Mouse (Mus musculus) heart, postnatal 0 days (tissue): ENCODE results near the gene Baiap2l2. TPM values are rescaled to one million over a fixed set of nuclear protein-coding genes. Genes with fewer than 3 reads are reported as not detected.

ENCODE experiments used
- ATAC-seq: fragments of 200-750 bp; cut with Nextera tagmentation; 2 replicates; pipeline ENCODE4 v1.8.0; 2017; ENCODE audit warnings: low read depth, moderate number of reproducible peaks, moderate library complexity; ENCODE audit not compliant: insufficient read depth
- DNase-seq: peaks from one replicate; pipeline ENCODE4 v3.0.0-alpha.2; 2016; ENCODE audit warnings: low spot score
- H3K27ac ChIP-seq: fragments of 300-500 bp; sonication (generic); 2 replicates; pipeline ENCODE4 v1.5.1; 2014; ENCODE audit warnings: low read depth, mild to moderate bottlenecking
- H3K27me3 ChIP-seq: fragments of 300-500 bp; sonication (generic); 2 replicates; pipeline ENCODE4 v1.6.1; 2014; ENCODE audit warnings: low read length, mixed read lengths; ENCODE audit not compliant: control insufficient read depth, insufficient read depth
- H3K36me3 ChIP-seq: fragments of 300-500 bp; sonication (generic); replicated peaks from 2 replicates; pipeline ENCODE4 v1.6.1; 2014; ENCODE audit warnings: low read length, mixed read lengths; ENCODE audit not compliant: control insufficient read depth, insufficient read depth
- H3K4me1 ChIP-seq: fragments of 300-500 bp; sonication (generic); 2 replicates; pipeline ENCODE4 v1.6.1; 2014; ENCODE audit warnings: antibody characterized with exemption; ENCODE audit not compliant: control insufficient read depth, insufficient read depth
- H3K4me2 ChIP-seq: fragments of 300-500 bp; sonication (generic); 2 replicates; pipeline ENCODE4 v1.6.1; 2014; ENCODE audit warnings: low read depth, mild to moderate bottlenecking, low read length, moderate library complexity
- H3K4me3 ChIP-seq: fragments of 300-500 bp; sonication (generic); 2 replicates; pipeline ENCODE4 v1.5.1; 2014; ENCODE audit warnings: low read depth, low read length
- H3K9ac ChIP-seq: fragments of 300-500 bp; sonication (generic); replicated peaks from 2 replicates; pipeline ENCODE4 v1.6.1; 2014; ENCODE audit warnings: low read depth, low read length, mixed read lengths
- H3K9me3 ChIP-seq: fragments of 300-500 bp; sonication (generic); replicated peaks from 2 replicates; pipeline ENCODE4 v1.6.1; 2016; ENCODE audit warnings: low read length; ENCODE audit not compliant: control insufficient read depth
- CTCF ChIP-seq: IDR thresholded peaks from 2 replicates; pipeline ENCODE4 v1.5.1; 2016; ENCODE audit warnings: antibody characterized with exemption, control low read depth, low read depth
- EP300 ChIP-seq: IDR thresholded peaks from 2 replicates; pipeline ENCODE4 v1.6.1; 2016; ENCODE audit warnings: antibody characterized with exemption, low read depth
- whole genome bisulfite sequencing: fragments of 180-500 bp; shearing (Covaris S2); extraction: QIAGEN DNeasy Blood & Tissue Kit; methylation state at CpG from one replicate; pipeline ENCODE4 v1.1.7; 2014; 5-methylcytosine and 5-hydroxymethylcytosine counted together
- polyA plus RNA-seq: library from polyadenylated mRNA; unstranded; fragments of >200 nt; fragmentation: Nextera tagmentation; extraction: Ambion mirVana; gene quantifications from 2 replicates; pipeline ENCODE4 v1.2.1, GENCODE M21; 2015
- total RNA-seq: library from RNA; depleted of rRNA; stranded (reverse); fragments of >200 nt; gene quantifications from 2 replicates; pipeline ENCODE4 v1.2.3, GENCODE M21; 2014; ENCODE audit warnings: low replicate concordance

The Baiap2l2 gene
- total and polyA plus RNA-seq, 2 experiments from 2014 or later = 0.27 to 2.2 TPM

- no peaks in the 10 kb centered on the region for H3K27me3 ChIP-seq
- no peaks in the 10 kb centered on the region for H3K9me3 ChIP-seq
- H3K27ac ChIP-seq = no peak overlapping the region
- TF ChIP-seq EP300 = no peak
- no peak for TF ChIP-seq CTCF
- H3K9ac ChIP-seq = no peak overlapping the region
- H3K36me3 ChIP-seq = peaks cover 7% of the 10 kb centered on the region
- H3K4me2 ChIP-seq = no peak overlapping the region
- 45% methylated on average over 4 of the region's 4 CpGs for WGBS
- H3K4me3 ChIP-seq = no peak overlapping the region
- no peaks in the 10 kb centered on the region for H3K4me1 ChIP-seq
- no peak for DNase-seq
- ATAC-seq = no peak
Measured at GRCm38 (mm10) chr15:79307861-79308260, 22.5 kb upstream of the Baiap2l2 start.

GRCm38 (mm10) chr15:79306043-79306637 is 20.8 kb upstream of the Baiap2l2 start:
- Histone ChIP-seq H3K4me3 (no peak overlapping the region), H3K27me3 (no peaks in the 10 kb centered on the region), H3K4me1 (no peaks in the 10 kb centered on the region), H3K9me3 (no peaks in the 10 kb centered on the region), H3K9ac (no peak overlapping the region), H3K27ac (no peak overlapping the region), H3K4me2 (no peak overlapping the region), H3K36me3 (peaks cover 3% of the 10 kb centered on the region)
- ATAC-seq = no peak
- DNase-seq = no peak
- TF ChIP-seq EP300 = no peak
- TF ChIP-seq CTCF = no peak
- WGBS = 61% methylated on average over 23 of the region's 23 CpGs

GRCm38 (mm10) chr15:79304832-79305231 is 19.5 kb upstream of the Baiap2l2 start:
- H3K36me3 ChIP-seq = peaks cover 3% of the 10 kb centered on the region; the same call in 1 of the 2 replicates
- no peaks in the 10 kb centered on the region for H3K4me1 ChIP-seq
- WGBS = 58% methylated on average over 4 of the region's 5 CpGs
- ATAC-seq (no peak), DNase-seq (no peak)
- no peak overlapping the region for H3K27ac ChIP-seq
- H3K9ac ChIP-seq = no peak overlapping the region
- no peak overlapping the region for H3K4me3 ChIP-seq
- H3K27me3 ChIP-seq = no peaks in the 10 kb centered on the region
- TF ChIP-seq EP300 (no peak), CTCF (no peak)
- H3K9me3 ChIP-seq = no peaks in the 10 kb centered on the region
- no peak overlapping the region for H3K4me2 ChIP-seq

DNA sequence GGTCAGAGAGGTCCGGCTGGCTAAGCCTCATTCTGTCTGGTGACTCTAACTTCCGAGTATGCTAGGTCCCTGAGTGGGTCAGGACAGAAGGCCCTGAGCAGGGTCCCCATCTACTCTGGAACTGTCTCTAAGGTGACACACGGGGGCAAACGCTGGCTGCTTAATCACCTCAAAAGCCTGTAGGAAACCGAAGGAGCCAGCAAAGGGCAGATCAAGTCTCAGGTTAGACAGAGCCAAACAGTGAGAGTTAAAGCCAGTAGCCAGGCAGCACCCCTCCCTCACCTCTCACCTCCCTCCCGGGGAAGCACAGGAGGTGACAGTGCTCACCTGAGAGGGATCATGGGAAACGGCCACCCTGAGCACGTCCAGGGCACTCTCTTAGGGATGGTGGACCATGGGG is 18.4 kb upstream of the Baiap2l2 start:
- WGBS = 86% methylated on average over 8 of the region's 8 CpGs
- H3K27ac ChIP-seq = no peak overlapping the region

GRCm38 (mm10) chr15:79299563-79300155 is 14.3 kb upstream of the Baiap2l2 start:
- 64% methylated on average over 2 of the region's 2 CpGs for WGBS
- H3K27me3 ChIP-seq = no peaks in the 10 kb centered on the region
- TF ChIP-seq EP300 (no peak), CTCF (no peak)
- H3K27ac ChIP-seq = 0 out of 2 replicates have a peak overlapping the region, but pooled peaks have one; percentile 4
- no peaks in the 10 kb centered on the region for H3K36me3 ChIP-seq
- ATAC-seq = no peak
- no peak for DNase-seq
- H3K9ac ChIP-seq = no peak overlapping the region
- H3K4me1 ChIP-seq = no peaks in the 10 kb centered on the region
- H3K4me3 ChIP-seq = no peak overlapping the region
- H3K4me2 ChIP-seq = no peak overlapping the region
- no peaks in the 10 kb centered on the region for H3K9me3 ChIP-seq

More for the DNA sequence above, 18.4 kb upstream of the Baiap2l2 start:
- Histone ChIP-seq H3K4me3 (no peak overlapping the region), H3K4me1 (no peaks in the 10 kb centered on the region), H3K27me3 (no peaks in the 10 kb centered on the region), H3K9me3 (no peaks in the 10 kb centered on the region), H3K9ac (no peak overlapping the region), H3K36me3 (peaks cover 3% of the 10 kb centered on the region; the same call in 1 of the 2 replicates), H3K4me2 (no peak overlapping the region)
- no peak for DNase-seq
- no peak for TF ChIP-seq CTCF
- TF ChIP-seq EP300 = no peak
- ATAC-seq = no peak
